Mouse (Mus musculus): ENCODE data around the gene Wdr54.

The Wdr54 gene

DNA sequence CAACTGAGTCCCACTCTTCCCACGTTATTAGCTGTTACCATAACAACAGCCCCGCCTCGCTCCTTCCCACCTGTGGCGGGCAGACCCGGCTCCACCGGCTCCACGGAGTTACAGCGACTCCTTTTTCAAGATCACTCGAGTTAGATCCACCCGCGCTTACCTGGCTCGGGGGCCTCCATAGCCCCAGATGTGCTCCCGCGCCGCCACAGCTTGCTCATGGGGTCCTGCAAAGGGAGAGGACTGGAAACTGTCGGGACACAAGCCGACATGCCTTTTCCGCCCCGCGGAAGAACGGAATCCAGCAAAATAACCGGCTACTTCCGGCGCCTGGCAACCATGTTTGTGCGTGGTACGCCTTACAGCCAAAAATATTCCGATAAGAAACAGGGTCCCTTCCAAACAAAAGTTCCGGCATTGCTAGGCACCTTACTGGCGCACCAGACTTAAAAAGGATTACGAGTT lies 31.3 kb downstream of the Wdr54 start:
- peak; percentile 94 to 95 for DNase-seq

DNA sequence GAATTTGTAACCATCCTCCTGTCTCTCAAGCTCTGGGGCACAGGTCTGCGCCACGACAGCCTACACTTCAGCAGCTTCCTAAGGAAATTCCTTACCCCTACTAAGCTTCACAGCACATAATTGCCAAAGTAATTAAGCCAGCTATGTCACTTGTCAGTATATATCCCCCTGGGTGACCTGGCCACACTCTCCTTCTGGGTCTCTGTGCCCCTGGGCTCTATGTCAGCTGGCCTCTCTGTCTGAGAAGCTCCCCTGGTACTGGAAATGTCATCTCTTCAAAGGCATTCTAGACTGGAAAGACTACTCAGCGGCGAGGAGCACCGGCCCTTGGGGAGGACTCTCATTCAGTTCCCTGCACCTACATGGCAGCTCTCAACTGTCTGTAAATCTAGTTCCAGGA lies 33.2 kb downstream of the Wdr54 start:
- no peak for DNase-seq

DNA sequence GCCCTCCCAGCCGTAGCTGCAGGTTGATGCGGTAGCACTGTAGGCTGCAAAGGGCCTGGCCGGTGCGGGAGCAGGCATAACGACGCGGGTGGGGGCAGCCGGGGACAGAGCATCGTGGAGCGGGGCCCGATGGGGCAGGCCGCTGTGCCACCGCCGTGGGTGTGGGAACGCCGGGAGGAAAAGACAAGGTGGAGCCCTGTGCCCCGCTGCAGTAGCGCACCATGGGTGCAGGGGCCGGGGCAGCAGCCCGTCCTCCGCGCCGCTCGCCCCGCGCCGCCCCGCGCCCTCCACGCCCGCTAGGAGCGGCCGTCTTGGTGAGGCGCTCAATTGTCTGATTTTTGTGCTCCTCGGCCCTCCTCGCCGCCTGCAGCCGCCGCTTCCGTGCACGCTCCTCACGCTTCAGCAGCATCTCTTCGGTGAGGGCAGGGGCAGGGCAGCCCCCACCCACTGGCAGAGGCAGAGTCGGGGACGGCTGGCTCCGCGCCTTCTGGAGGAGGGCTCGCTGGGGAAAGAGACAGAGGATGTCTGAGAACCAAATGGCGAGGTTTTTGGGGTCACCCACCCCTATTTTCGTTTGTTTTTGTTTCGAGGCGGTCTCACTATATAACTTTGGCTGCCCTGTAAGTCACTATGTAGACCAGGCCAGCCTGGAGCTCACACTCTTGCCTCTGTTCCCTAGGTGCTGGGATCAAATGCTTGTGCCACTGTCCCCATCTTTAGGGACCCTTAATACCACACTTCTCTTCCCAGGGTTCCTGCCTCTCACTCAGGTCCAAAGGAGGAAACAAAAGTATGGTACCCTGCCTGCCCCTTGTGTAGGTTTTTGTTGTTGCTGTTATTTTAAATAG lies 34.1 kb downstream of the Wdr54 start:
- DNase-seq: peak in 1 of 2 experiments; percentile 26

DNA sequence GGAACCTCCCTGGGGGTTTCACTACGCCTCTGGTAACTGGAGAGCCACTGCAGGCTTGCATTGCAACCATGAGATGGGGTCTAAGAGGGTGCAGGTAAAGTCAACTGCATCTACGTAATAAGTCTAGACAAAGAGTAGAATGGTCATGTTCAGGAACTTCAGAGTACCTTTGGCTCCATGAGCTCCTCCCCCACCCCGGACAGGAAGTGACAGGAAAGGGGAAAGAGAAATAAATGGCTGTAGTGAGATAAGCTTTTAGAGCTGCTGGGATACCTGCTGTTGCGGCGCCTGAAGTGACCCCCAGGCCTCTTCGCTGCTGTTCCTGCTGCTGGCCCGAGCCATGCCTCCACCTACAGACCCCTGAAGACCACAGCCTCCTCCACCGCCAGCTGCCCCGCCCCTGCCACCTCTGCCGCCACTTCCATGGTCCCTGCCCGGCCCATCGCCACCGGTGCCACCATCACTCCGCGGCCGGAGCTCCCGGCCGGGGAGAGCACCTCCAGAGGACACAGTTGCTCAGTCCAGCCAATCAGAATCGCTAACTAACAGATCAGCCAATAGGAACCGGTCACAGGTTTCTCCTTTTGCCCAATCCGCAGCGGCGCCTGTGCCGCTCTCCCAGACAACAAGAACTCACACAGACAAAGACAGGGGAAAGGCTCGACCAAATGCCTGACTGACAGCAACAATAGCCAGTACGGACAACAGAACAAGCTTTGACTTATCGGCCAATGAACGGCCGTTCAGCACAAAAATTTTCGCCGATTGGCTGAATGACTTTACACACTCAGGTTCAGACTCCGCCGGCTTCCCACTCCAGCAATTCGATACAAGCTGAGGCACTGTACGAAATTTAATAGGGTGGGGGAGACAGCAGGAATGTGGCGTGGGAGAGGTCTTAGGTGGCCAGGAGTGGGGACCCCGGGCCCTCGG lies 35.0 kb downstream of the Wdr54 start, which contains the start of gene Wbp1:
TSS of gene Wbp1 (minus strand) at position 630 of the 933 bp plus-strand sequence.
- DNase-seq: peak; percentile 85 to 87

DNA sequence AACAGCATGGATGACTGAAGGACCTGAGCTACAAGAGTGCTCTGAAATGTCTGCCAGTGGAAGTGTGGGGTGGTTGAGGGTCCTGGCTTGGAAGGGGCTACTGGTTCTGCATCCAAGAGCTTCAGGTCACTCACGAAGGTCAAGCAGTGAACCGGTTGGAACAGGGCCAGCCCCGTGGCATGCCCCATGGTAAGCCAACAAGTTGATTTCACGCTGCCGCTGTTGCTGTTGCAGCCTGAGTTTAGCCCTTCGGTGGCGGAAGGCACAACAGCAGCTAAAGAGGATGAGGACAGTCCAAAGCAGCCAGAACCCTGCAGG lies 36.5 kb downstream of the Wdr54 start:
- DNase-seq: no peak

DNA sequence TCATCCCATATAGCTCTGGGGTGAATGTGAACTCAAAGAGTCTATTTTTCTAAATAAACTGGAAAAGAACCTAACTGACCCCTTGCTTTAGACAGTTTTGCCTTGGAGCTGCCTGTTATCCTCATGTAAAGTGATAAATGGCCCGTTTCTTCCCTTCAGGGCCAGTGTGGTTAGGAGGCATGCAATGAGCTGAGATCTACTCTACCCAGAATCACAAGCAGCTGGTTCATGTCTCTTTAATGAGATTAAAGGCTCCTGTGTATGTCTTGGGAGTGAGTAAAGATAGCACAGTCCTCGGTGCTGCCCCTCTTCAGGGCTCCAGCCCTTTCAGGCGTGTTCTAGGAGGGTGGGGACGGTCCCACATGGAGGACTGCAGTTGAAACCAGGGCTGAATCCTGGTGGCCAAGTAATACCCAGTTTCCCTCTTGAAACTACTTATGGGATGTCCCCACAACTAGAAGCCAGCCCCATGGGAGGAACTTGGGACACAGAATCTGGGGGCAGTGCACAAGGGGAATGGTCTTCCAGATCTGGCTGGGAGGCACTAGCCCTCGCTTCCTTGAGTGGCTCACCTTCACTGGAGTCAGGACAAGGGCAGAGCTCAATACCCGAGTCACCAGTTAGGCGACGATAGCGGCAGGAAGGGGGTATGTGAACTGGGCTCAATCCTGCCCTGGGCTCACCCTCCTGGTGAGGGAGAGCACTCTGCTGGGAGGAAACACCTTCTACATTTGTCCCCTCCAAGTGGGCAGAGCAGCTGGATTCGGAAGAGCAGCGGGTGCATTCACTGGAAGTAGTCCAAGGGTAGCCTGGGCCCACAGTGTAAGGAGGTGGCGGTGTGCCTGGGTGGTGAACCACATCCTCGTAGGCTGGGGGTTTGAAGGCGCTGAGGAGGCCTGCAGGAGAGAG lies 37.1 kb downstream of the Wdr54 start:
- DNase-seq: no peak

DNA sequence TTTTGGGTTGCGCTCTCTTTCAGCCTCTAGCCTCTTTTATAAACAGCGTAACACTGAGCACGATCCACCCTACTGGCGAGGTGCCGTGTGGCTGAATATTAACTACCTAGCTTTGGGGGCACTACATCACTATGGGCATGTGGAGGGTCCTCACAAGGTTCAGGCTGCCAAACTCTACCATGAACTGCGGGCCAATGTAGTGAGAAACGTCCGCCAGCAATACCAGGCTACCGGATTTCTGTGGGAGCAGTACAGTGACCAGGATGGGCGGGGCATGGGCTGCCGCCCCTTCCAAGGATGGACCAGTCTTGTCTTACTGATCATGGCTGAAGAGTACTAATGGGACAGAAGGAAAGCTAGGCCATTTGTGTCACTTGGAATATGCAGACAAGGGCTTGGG lies 37.8 kb downstream of the Wdr54 start:
- no peak for DNase-seq

DNA sequence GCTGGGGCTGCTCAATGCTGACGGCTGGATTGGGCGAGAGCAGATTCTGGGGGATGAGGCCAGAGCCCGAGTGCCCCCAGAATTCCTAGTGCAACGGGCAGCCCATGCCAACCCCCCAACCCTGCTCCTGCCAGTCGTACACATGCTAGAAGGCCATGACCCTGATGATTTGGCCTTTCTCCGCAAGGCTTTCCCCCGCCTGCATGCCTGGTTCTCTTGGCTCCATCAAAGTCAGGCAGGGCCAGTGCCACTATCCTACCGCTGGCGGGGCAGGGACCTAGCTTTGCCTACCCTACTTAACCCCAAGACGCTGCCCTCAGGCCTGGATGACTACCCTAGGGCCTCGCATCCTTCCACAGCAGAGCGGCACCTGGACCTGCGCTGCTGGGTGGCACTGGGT lies 38.6 kb downstream of the Wdr54 start:
- no peak for DNase-seq

DNA sequence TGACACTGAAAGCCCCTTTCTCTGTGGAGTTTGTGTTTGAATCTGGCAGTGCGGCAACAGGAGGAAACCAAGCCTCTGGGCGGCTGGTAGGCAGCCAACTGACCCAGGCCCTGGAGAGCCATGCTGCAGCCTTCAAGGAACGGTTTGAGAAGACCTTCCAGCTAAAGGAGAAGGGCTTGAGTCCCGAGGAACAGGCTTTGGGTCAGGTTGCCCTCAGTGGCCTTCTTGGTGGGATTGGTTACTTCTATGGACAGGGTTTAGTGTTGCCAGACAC lies 39.1 kb downstream of the Wdr54 start:
- DNase-seq: no peak

DNA sequence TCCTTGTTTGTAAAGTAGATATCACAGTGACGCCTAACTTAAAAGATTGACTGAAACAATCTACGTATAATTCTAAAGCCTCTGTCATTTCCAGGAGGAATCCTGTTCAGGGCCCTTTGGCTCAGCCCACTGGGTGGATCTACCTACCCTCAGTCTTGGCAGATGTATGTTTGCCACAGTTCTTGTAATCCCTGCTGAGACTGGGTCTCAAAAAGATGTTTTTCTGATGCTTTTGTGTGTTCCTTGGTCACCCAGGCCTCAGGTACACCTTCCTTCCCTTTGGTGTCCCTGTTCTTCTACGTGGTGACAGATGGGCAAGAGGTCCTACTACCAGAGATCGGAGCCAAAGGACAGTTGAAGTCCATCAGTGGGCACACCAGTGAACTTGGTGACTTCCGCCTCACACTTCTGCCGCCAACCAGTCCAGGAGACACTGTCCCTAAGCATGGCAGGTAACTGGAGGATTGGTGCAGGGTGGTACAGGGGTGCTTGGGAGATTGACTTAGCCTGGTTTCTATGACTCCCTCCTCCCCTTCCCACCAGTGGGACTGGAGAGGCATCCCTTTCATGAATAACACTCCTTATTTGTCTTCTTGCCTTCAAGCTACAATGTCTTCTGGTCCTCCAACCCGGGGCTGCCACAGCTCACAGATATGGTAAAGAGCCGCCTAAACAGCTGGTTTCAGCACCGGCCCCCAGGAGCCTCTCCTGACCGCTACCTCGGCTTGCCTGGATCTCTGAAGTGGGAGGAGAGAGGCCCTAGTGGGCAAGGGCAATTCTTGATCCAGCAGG lies 39.6 kb downstream of the Wdr54 start:
- no peak for DNase-seq

DNA sequence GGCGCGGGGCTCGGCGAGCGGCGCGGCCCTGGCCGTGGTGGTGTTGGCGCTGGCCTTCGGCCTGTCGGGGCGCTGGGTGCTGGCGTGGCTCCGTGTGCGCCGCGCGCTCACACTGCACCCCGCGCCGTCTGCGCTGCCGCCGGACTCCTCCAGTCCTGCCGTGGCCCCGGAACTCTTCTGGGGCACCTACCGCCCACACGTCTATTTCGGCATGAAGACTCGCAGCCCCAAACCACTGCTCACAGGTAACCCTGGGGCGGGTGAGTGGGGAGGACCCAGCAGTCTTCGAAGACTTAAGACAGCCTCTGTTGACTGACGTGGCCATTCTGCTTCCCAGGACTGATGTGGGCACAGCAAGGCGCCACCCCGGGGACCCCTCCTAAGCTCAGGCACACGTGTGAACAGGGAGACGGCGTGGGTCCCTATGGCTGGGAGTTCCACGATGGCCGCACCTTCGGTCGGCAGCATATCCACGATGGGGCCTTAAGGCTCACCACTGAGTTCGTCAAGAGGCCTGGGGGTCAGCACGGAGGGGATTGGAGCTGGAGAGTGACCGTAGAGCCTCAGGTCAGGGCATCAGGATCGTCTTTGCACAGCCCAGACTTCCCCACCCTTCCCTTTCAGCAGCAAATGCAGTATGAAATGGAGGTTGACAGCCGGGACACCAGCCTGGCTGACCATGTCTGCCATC lies 40.4 kb downstream of the Wdr54 start:
- DNase-seq: peak in 1 of 2 experiments; percentile 42

DNA sequence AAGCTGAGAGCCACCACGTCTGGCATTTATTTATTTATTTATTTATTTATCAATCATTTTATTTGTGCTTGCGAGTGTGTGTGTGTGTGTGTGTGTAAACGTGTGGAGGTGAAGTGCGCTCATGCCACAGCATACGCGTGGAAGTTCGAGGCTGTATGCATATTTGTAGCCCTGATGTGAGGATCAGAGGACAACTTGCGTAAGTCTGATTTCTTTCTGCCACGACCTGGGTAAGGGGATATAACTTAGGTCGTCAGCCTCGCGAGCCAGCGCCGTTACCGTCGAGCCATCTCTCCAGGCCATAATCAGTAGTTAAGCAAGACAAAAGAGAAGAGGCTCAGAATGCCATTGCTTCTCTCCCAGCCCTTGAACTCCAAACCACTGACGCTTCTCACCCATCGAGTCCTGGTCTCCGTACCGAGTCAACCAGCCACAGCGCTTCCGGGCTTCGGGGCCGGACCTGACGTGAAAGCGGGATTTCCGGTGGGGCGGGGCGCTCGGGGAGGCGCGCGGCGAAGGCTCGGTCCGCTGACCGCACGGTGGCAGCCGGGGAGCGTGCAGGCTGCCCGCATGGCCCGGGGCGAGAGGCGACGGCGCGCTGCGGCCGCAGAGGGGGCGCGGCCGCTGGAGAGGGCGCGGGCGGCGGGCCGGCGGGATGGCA lies 41.1 kb downstream of the Wdr54 start, which contains the start of gene Mogs:
TSS of gene Mogs (plus strand) at position 486 of the 661 bp plus-strand sequence.
- peak; percentile 96 for DNase-seq

DNA sequence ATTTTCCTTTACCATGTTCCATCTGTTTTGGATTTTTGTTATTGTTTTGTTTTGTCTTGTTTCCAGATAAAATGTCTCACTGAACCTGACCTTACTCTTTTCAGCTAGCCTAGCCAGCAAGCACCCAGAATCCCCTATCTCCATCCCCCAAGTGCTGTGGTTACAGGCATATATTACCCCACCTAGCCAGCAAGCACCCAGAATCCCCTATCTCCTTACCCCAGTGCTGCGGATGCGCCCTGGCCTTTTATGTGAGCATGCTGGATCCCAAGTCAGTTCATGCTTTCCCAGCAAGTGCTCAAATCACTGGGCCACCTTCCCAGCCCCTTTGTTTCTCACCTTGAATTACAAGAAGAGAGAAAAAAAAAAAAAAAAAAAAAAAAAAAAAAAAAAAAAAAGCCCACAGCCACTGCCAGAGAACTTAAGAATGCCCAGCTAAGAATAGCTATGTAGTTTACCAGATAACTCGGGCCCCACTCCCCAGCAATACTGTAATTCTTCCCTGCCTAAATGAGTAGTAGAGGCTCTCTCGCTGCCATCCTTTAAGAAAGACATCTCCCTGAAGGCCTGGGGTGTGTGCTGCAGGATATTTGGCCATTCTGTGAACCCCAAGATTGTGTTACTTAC lies 44.6 kb downstream of the Wdr54 start:
- DNase-seq: no peak

DNA sequence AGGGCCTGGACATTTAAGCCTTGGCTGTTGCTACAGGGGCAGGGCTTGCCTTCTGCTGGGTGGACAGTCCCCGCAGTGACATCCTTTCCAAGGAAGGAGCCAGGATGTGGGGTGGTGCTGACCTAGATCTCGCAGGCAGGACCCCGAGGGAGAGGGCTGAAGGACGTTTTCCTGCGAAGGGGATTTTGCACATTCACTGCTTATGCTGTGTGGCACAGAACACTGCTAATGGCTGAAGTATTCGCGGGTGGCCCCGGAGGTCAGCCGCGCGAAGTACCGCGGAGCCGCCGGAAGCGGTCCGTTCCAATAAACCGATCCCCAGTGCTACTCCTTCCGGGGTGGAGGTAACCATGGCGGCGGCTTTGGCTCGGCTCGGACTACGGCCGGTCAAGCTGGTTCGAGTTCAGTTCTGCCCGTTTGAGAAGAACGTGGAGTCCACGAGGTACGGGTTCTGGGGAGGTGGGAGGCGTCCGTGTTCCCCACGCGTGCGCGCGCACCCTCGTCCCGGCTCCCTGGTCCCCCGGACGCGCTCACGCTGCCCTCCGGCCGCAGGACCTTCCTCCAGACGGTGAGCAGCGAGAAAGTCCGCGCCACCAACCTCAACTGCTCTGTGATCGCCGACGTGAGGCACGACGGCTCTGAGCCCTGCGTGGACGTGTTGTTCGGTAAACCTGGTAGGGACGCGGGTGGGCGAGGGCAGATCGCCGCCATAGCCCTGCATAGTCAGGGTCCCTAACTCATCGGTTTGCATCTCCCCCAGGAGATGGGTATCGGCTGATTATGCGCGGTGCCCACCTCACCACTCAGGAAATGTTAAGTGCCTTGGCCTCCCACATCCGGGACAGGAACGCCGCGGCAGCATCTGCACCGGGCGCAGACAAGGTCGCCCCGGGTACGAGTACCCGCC lies 47.2 kb downstream of the Wdr54 start, which contains the start of gene Mrpl53:
TSS of gene Mrpl53 (plus strand) at position 279 of the 907 bp plus-strand sequence.
- DNase-seq: peak; percentile 74 to 81

DNA sequence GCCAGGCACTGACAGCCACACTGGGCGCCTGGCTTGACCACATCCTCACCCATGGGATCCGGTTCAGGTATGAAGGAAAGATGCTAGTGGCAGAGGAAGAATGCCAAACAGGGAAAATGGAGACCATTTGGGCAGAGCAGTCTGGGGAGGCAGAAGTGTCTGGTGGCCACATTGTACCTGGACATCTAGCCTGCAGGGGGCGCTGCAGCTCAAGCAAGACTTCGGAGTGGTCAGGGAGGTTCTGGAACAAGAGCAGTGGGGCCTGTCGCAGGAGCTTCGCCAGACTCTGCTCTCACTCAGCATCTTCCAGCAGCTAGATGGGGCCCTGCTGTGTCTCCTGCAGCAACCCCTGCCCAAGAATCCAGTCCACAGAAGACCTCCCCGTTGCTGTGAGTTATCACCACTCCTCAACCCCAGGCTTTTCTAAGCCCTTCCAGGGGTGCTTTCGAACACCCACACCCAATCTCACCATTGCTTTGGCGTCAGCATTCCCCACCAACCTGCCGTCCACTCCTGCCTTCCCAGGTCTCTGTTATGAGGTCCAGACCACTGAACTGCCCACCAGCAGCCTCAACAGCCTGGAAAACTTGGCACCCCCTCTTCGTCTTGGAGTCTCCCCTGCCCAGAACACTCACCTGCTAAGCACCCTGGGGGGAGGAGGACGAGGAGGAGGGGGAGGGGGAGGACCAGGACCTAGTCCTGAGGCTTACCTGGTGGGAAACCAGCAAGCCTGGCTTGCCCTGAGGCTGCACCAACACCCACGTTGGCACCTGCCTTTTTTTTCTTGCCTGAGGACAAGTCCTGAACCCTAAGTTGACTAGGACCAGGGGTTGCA lies 48.4 kb downstream of the Wdr54 start:
- peak; percentile 88 for DNase-seq

DNA sequence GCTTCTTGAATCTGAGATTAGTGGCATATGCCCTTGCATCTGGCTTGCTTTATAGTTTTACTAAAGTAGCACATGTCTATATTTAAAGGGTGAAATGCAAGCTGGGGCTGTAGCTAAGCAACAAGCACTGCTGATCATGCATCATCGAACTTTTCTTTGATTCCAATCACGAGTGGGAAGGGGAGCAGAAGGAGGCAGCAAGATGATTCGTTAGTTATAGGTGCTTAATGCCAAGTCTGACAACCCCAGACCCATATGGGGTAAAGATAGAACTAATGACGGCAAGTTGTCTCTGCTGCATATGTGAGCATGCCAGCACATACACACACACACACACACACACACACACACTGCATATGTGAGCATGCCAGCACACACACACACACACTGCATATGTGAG lies 52.0 kb downstream of the Wdr54 start:
- DNase-seq: no peak

DNA sequence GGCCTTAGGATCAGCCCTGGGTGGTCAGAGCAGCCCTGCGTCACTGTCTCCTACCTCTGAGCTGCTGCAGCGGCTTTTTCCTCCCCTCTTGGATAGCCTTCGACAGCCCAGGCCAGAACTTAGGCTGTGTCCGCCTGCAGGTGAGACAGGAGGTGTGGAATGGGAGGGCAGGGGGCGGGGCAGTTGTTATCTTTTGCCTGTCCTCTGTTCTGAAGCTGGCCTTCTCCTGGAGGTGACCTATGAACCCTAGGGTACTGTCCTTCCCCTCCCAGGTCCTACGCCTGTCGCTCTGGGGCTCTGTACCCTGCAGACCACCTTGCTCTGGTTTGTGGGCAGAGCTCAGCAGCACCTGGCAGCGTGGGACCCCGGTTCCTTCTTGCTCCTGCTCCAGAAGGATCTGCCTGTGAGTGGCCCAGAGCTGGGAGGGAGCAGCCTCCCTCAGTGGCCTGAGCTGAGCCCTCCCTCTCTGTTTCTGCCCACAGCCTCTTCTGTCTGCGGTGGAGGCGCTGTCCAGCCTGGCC lies 53.0 kb downstream of the Wdr54 start:
- DNase-seq: no peak
